Mouse (Mus musculus) heart, adult 2 months (tissue): Measurements from ENCODE around the gene Ptger2.

Experiments used
- CTCF ChIP-seq: fragments of 200-600 bp; IDR thresholded peaks from 2 replicates; pipeline ENCODE4 v1.8.1; 2022; ENCODE audit warnings: antibody characterized with exemption, mild to moderate bottlenecking, moderate library complexity
- EP300 ChIP-seq: fragments of 200-500 bp; IDR thresholded peaks from 2 replicates; pipeline ENCODE4 v1.6.1; 2011; ENCODE audit warnings: low read depth, low read length, control low read depth; ENCODE audit not compliant: insufficient read depth

DNA sequence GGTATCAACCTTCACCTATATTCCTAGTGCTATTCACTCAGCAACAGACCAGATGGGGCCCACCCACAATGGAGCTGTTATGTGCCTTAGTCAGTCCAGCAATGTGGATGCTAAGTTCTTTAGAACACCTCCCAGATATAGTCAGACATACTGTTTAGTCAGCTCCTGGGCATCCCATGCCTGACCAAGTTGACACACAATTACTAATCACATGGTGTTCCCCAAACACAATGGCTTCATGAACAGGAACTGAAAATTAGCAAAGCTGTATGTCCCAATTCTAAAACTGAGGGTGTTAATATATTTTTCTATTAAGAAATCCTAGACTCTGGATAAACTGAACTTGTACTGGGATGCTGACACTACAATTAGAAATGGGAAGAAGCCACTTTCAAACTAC lies 1.7 kb upstream of the Ptger2 start:
- TF ChIP-seq CTCF, result no peak
- no peak for TF ChIP-seq EP300
